Mouse (Mus musculus): ENCODE data around the gene Vars.

Vars gene

GRCm38 (mm10) chr17:35048149-35048931 lies 47.6 kb downstream of the Vars start:
- ATAC-seq (ENCODE audit: low TSS enrichment), result no peak

GRCm38 (mm10) chr17:35048932-35049440 lies 48.2 kb downstream of the Vars start:
- no peak for ATAC-seq (ENCODE audit: low TSS enrichment)

GRCm38 (mm10) chr17:35049561-35050016 lies 48.8 kb downstream of the Vars start, which contains the start of gene Clic1:
TSS of gene Clic1 (plus strand) at chr17:35049966.
- no peak for ATAC-seq (ENCODE audit: low TSS enrichment)

DNA sequence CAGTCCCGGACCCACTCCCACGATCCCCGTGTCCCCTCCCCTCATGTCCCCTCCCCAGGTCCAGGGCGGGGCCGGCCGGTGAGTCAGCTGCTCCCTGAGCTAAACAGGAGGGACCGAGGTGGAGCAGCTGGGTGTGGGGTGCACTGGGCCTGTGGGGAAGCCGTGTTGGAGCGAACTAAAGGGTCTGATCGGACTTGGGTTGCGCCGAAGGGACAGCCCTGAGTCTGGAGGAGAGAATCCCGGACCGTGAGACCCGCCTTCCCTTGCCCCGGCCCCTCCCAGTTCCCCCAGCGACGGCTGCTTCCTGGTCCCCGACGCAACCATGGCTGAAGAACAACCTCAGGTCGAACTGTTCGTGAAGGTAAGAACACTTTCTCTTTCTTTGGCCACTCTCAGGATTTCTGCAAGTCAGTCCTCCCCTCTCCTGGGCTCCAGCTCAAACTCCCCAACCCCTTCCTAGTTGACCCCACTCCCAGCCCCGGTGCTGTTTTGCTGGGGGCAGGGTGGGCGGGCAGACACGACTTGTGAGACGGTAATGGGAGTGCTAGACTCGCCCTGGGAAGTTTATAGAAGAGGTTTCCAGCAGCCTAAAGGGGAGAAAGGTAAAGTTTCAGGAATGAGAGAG lies 49.5 kb downstream of the Vars start:
- ATAC-seq (ENCODE audit: low TSS enrichment), result no peak

DNA sequence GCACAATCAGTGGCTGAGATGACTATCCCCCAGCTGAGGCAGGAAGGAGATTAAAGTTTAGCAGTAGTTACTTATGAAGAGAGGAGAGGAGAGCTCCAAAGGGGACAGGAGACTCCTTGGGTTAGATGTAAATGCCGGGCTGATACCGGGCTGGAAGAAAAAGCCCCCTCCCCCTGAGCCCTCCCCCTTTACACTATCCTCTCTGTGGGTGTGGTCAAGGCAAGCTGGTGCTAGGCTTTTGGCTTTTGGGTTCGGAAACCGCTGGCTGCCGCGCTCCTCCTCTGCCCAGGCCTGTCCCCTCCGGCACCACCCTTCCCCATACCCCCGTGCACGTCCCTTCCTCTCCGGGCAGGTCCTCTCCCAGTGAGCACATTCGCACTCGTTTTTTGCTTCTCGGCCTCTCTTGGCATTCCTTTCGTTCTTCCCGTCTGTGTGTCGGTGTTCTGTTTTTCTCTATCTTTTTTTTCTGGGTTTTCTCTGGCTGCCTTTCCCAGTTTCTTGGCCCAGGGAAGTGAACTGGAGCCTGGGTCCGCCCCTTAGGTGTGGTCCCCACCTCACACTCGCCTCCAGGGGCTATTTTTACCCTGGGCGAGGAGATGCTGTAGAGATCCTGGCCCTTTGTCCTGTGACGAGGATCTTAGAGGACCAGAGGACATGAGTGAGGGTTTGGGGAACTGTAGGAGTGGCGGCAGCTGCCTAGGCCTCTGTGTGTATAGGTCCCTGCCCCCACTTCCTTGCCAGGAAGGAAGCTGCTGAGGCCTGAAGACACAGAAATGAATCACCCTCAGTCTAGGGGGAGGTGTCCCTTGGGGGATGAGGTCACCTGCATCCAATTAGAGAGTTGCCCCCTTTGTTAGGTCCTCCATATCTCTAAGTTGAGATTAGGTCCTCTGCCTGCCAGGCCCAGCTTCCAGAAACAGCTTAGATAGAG lies 50.6 kb downstream of the Vars start:
- no peak for ATAC-seq (ENCODE audit: low TSS enrichment)

GRCm38 (mm10) chr17:35052271-35052798 lies 51.5 kb downstream of the Vars start:
- ATAC-seq (ENCODE audit: low TSS enrichment), result no peak

DNA sequence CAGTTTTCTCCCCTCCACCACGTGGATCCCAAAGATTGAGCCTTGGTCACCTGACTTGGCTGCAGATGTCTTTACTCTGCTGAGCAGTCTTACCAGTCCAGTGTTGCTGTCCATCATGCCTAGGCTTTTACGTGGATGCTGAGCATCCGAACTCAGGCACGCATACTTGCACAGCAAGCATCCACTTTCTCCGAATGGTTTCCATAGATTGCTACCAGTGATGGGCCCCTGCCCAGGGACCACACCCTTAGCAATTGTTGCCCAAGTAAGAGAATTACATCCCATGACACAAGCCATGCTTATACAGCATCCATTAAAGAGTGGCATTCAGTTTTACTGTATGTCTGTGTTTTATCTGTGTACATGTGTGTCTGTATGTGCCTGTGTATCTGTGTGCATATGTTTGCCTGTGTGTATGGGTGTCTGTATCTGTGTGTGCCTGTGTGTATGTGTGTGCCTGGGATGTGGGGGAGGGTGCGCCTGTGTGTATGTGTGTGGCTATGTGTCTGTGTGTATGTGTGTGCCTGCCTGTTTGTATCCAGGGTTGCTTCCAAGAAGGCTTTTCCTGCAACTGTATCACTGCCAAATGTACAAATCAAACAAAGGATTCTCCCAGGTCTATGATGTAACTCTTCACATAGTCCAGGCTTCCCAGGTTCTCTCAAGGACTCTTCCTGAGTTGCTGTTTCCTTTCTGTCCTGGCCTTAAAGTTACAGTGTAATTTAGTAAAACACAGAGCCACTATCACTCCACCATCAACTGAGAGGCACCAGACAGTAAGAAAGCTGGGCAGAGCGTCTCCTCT lies 55.1 kb downstream of the Vars start:
- ATAC-seq (ENCODE audit: low TSS enrichment), result no peak

DNA sequence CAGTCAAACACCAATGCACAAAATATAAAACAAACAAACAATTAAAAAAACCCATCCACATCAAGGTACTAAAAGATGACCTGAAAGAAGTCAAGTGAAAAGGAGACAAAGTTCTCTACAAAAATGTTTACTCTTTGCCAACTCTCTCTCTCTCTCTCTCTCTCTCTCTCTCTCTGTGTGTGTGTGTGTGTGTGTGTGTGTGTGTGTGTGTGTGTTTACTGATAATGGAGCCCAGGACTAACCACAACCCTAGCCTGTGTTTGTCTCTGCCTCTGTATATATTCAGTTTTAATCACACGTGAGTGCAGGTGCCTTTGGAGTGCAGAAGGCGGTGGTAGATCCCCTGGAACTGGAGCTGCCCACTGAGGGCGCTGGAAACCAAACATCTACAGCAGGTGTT lies 56.3 kb downstream of the Vars start:
- no peak for ATAC-seq (ENCODE audit: low TSS enrichment)

- no peak for ATAC-seq (ENCODE audit: low TSS enrichment)
These were observed 57.5 kb downstream of the Vars start for GRCm38 (mm10) chr17:35058316-35058715.

GRCm38 (mm10) chr17:35058911-35059892 lies 58.4 kb downstream of the Vars start, which contains the start of gene Ddah2:
TSS of gene Ddah2 (plus strand) at chr17:35059035.
- peak; percentile 73 for ATAC-seq (ENCODE audit: low TSS enrichment)

DNA sequence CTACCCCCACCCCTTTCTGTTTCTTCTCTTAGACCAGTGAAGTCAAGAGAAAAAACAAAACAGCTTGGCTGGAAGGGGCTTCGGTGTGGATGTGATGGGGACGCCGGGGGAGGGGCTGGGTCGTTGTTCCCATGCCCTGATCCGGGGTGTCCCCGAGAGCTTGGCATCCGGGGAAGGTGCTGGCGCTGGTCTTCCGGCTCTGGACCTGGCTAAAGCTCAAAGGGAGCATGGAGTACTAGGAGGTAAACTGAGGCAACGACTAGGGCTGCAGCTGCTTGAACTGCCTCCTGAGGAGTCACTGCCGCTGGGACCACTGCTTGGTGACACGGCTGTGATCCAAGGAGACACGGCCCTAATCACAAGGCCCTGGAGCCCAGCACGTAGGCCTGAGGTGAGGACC lies 59.3 kb downstream of the Vars start:
- ATAC-seq (ENCODE audit: low TSS enrichment), result no peak

DNA sequence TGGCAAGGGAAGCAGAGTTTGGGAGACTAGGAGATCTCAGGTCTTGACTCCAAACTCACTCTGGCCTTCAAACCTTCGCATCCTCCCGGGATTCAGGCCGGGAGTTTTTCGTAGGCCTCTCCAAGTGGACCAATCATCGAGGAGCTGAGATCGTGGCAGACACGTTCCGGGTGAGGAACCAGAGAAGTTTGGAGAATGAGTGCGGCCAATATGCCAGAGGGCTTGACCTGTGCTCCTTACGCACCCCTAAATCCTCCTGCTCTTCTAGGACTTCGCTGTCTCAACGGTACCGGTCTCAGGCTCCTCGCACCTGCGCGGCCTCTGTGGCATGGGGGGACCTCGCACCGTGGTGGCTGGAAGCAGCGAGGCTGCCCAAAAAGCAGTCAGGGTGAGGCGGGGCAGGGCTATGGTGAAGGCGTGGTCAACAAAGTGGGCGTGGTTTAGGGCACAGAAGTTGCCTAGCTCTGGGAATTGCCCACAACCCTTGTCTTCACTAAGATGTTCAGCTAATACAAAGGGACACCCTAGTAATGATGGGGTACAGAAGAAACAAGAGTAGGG lies 60.0 kb downstream of the Vars start:
- no peak for ATAC-seq (ENCODE audit: low TSS enrichment)

GRCm38 (mm10) chr17:35061299-35061698 lies 60.5 kb downstream of the Vars start:
- ATAC-seq (ENCODE audit: low TSS enrichment), result no peak

DNA sequence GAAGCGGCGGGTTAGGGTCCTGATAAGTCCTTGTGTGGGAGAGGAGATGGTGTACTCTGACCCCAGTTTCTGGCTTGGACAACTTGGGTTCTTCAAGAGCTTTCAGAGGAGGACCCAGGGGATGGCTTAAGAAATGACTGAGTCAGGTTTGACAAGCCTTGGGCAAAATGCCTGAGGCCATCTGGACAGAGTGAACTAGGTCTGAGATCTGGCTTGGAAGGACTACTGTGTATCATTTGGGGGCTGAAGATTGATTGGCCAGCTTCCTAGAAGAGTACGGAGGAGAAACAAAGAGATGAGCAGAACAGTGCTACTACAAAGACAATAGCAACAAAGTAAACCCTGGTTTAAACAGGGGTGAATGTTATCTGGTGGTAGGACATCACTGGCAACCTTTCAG lies 62.7 kb downstream of the Vars start:
- no peak for ATAC-seq (ENCODE audit: low TSS enrichment)

- no peak for ATAC-seq (ENCODE audit: low TSS enrichment)
These were observed 63.6 kb downstream of the Vars start for GRCm38 (mm10) chr17:35064378-35064877.

DNA sequence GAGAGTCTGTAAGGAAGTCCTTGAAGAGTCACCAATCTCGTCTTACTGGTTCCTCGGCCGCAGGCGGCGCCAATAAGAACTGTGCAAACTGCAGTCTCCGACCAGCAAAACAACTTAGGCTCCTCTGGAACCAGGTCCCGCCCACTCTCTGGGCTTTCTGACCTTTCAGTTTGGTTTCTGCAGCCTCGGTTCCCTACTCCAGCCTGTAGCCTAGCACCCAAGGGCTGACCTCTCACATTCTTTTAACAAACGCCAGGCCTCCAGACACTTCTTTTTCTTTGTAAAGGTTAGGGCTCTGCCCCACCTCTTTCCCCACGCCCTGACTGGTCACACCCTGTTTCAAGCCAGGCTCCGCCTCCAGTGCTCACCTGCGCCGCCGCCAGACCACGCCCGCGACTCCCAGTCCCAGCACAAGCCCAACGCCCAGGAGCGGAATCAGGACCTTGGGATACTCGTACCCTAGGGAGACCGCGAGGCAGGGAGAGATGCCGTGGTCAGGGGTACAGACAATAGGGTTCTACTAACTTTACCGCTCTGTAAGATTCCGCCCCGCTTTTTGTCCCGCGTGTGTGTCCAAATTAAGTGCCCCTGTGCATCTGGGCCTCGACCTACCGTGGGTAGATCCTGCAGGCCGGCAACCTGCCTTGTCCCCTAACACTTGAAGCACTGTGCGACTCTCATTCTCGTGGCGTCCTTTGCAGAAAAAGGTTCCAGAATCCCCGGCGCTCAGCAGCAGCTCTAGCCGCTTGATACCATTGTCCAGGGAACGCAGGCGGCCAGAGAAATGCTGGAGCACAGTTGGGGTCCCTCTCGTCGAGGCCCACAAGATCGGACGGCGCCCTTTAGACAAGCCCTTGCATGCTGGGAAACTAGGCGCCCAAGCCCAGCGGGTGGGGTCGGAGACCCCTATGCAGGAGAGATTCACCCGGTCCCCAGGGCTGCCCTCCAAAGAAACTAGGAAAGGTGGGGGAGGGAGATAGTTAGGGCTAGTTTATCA lies 64.5 kb downstream of the Vars start, which contains the start of gene Ly6g6c:
Gene Ly6g6c (plus strand): TSS at position 438 of the 997 bp plus-strand sequence.
- ATAC-seq (ENCODE audit: low TSS enrichment), result no peak
